Mouse (Mus musculus) bone marrow, adult 2 months (tissue): ENCODE results near the gene A030005L19Rik.
"Not testable (repeated sequence)": the region's sequence is repeated elsewhere in the genome, so short reads cannot be mapped to it uniquely, and the experiment has no call there.

ENCODE experiments used
- CTCF ChIP-seq: fragments of 200-500 bp; IDR thresholded peaks from 2 replicates; pipeline ENCODE4 v1.5.1; 2011; ENCODE audit warnings: low read length, control low read depth; ENCODE audit not compliant: control insufficient read depth, insufficient read depth
- POLR2A ChIP-seq: fragments of 200-500 bp; IDR thresholded peaks from 2 replicates; pipeline ENCODE4 v1.6.1; 2011; ENCODE audit warnings: low read depth, mild to moderate bottlenecking, control low read depth, low read length, borderline replicate concordance; ENCODE audit not compliant: control insufficient read depth

- not testable (repeated sequence) for TF ChIP-seq CTCF, POLR2A
These were observed 18.2 kb downstream of the A030005L19Rik start, which contains the start of gene Gm6217 for GRCm38 (mm10) chr1:82931326-82931725.
